Mouse (Mus musculus) kidney, adult 8-10 months (tissue): ENCODE results near the gene Slc6a20a.

Experiments used
- DNase-seq, 2 experiments: peaks; one replicate each; pipeline ENCODE4 v3.0.0; 2022

Gene Slc6a20a

DNA sequence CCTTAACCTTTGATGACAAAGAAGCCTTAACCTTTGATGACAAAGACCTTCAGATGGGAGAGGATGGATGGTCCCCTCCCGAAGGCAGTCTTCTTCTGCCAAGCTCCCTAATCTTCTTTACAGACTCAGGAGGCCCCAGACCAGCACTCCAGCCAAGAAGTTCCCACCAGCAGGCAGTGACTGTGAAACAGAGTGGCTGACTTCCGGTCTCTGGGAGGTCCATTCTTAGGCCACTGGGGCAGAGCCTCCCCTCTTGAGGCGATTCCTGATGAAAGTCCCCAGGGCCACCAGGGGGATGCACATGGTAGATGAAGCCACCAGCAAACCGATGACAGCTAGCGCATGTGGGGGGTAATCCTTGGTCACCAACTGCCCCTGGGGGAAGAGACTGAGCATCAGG, 41.9 kb downstream of the Slc6a20a start:
- no peak for DNase-seq

DNA sequence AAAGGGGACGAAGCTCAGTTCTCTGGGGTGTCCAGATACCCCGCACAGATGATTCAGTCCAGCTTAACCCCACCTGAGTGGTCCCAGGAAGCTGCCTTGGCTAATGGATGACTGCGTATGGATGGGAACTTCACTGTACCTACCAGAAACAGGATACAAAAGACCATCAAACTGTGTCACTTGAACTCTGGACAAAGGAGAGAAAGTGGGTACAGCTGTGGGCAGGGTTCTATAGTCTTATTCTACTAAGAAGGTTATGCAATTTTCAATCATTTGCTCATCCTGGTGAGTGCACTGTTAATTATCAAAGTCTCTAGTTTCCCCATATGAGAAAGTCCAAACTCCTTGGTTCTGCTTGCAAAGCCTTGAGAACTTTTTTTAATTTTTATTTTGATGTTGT, 45.7 kb downstream of the Slc6a20a start:
- peak; percentile 35 to 67 for DNase-seq

DNA sequence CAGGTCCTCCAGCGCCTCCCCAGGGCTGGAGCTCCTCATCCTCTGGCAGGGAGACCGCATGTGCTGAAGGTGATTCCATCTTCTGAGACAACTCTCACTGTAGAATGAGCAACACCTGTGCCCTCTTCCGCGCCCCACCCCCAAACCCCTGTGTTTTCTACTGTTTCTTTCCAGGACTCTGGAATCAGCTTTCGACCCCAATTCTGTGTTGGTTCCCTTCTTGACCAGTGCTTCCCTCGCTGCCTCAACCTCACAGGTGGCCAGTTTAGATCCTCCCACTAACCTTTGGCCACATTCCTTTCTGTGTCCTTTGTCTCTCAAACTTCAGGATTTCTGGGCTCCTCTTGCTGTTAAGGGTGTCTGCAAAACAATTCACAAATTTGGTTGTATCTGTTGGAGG, 46.4 kb downstream of the Slc6a20a start, which contains the start of gene Slc6a20b:
Gene Slc6a20b, minus strand, starts transcription at position 285 of the 400 bp plus-strand sequence.
- DNase-seq: peak; percentile 75 to 85

DNA sequence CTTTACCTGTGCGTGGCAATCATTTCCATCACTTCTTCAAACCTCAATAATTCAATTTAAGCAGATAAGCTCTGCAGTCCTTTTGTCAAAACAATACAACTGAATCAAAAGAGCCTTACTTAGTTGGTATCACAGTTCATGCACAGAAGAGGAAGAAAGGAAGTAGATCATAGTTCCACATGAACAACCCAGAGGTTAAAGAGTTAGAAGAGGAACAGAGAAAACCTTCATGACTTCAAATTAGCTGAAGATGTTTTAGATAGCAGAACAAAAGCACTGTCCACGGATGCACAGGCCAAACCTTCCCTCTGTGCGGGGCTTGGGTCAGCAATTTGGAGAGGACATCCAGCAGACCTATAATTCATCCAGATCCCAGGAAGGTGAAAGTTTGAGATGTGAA, 47.0 kb downstream of the Slc6a20a start:
- DNase-seq: no peak

DNA sequence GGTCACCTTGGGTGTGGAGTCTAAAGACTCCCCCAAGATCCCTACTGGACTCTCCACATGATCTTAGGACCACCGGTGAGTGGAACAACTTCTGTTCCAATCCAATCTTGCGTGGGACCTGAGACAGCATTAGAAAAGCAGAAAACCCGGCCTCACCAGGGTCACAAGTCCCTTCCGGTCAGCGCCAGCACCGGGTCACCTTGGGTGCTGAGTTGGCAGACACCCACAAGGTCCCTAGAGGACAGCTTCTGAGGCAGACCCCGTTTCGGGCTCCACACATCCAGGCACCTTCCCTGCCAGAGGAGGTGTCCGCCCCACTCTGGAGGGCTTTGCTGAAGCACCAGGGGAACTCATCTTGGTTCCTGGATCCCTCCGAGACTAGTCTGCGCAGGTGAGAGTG, 52.9 kb downstream of the Slc6a20a start:
- DNase-seq: peak; percentile 53 to 63

DNA sequence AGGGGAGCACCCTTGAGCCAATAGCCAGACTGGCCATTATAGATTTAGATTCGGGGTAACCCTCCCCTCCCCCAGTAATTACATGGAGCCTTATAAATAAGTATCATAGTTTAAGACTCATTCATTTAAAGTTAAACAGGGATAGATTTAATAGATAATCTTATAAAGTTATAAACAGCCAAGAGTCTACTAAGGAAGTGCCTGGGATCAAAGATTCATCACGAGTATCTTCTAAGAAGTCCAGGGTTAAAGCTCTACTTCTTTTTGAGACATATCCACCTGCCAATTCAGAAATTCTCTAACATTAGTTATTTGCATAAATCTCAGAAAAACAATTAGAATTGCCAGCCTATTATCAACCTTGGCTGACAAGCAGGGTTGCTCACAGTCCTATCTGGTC, 53.9 kb downstream of the Slc6a20a start:
- peak in 1 of 2 experiments; percentile 57 for DNase-seq

DNA sequence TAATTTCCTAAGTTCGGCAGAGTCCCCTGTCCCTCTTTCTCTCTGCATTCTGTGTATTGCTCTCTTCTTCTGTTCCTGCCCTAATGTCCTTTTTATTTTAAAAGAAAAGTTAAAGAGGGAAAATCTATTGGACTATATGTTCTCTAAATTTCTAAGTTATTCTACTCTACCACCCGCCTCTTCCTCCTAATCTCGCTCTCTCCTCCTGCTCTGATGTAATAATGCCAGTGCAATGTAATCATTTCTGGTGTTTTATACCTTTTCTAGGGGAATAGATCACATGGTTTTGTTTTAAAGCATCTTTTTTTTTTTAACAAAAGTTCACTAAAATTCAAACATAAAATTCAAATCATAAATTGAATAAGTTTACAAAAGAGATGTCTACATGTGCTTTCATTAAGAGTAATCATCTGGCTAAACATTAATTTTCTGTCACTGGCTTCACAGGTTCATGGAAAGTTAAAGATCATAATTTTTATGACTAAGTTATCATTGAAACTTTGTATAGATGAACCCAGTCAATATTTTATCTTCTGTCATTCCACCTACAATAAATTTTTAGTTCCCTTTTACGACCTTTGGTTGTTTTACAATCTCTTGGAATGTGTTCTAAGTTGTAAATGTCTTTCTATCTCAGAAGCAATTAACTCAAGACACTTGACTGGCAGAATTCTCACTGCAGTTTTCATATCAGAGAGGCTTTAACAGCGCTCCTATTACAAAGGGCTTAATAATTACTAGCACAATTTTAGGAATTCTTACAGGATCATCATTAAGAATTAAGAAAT, 58.2 kb downstream of the Slc6a20a start:
- no peak for DNase-seq

DNA sequence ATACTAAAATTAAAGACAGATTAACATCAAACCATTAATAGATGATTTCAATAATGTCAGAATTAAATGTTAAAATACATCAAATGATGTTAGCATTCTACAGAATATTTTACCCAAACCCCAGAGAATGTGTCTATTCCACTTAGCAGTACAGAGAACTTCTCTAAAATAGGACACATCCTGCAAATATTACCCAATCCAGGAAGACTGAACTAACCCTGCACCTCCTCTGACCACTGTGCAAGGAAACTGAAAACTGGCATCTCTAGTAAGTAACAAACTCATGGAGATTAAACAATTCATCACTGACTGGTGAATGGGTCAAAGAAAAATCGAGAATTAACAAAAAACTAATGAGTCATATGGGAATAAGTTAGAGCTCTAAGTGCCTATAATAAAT, 77.2 kb downstream of the Slc6a20a start:
- DNase-seq: no peak

DNA sequence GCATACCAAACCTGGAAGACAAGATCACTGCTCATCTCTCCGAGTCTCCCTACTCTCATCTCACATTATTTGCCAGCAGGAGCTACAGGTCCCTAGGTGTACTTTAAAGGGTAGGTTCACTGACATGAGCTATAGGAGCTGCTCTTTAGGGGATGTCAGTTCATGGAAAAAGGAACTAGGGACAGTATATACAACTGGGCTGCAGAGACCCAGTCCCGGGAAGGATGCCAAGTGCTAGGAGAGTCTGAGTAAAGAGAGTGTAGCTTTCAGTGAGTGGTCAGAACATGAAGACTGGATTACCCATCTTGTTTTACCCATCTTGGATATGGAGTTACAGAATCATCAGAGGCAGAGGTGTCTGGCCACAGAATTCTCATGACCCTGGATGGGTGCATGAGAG, 81.3 kb downstream of the Slc6a20a start:
- no peak for DNase-seq

DNA sequence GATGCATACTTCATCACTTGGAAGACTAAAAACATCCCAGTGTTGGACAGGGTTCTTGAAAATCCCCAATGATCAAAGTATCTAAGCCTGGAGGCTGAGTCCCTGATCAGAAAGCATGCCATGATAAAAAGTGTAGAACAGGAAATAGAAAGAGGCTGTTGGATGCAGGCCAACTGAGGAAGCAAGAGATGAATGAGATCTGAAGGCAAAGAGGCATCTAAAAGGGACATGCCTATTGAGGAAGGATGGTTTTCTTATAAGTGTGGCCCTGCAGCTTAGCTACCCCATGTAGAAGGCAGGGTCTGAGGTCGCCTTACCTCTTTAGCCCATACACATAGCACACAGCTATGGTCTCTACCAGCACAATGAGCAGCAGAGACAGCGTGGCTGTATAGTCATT, 81.8 kb downstream of the Slc6a20a start:
- no peak for DNase-seq

DNA sequence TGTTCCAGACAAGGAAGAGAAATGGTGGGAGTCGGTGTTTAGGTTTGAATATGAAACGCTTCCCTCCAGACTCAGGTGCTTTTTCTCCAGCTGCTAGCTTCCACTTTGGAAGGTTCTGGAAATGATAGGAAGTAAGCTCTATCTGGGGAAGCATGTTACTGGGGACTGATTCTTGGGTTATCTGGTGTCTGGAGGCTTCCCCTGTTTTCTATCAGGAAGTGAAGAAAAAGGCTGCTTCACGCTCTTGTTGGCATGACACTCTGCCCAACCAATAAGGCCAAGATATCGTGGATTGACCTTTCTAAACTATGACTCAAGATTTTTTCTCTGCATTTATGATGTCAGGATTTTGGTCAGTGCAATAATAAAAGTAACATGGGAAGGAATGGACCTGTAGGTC, 83.5 kb downstream of the Slc6a20a start:
- DNase-seq: no peak

DNA sequence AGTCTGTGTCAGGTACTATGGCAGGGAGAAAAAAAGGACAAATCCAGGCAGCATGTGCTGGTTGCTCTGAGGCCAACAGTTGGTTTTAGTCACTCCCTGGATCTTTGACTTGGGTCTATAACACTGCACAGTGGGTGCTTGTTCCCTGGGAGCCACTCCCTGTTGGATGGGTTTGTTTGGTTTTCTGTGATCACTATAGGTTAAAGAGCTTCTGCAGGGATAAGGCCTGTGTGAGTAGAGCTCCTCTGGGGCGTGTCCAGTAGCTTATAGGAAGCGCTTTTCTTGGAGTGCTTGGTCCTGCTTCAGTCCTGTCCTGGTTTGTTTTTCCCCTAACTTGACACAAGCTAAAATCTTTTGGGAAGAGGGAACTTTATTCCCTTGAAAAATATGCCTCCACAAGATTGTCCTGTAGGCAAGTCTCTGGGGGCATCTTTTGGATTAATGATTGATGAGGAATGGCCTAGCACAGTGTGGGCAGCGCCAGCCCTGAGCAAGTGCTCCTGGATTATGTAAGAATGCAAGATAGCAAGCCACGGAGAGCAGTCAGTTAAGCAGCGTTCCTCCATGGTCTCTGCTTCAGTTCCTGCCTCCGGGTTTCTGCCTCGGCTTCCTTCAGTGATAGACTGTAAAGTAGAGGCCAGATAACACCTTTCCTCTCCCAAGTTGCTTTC, 89.3 kb downstream of the Slc6a20a start:
- peak; percentile 75 to 79 for DNase-seq
